Mouse (Mus musculus) heart, embryonic 16.5 days (tissue): ENCODE data around the gene Lct. TPM values are rescaled to one million over a fixed set of nuclear protein-coding genes. Genes with fewer than 3 reads are reported as not detected.

Source experiments
- ATAC-seq: fragments of 200-750 bp; cut with Nextera tagmentation; replicated peaks from 2 replicates; pipeline ENCODE4 v1.8.0; 2017; ENCODE audit warnings: moderate number of reproducible peaks; ENCODE audit not compliant: insufficient read depth, low FRiP score; ENCODE audit errors: extremely low read depth
- H3K27ac ChIP-seq: fragments of 300-500 bp; sonication (generic); 2 replicates; pipeline ENCODE4 v1.5.1; 2014; ENCODE audit warnings: mild to moderate bottlenecking, low read length, control low read depth, moderate library complexity
- H3K27me3 ChIP-seq: fragments of 300-500 bp; sonication (generic); 2 replicates; pipeline ENCODE4 v1.6.1; 2014; ENCODE audit warnings: low read length, mixed read lengths; ENCODE audit not compliant: control insufficient read depth, insufficient read depth
- H3K36me3 ChIP-seq: fragments of 300-500 bp; sonication (generic); 2 replicates; pipeline ENCODE4 v1.6.1; 2014; ENCODE audit not compliant: control insufficient read depth, insufficient read depth
- H3K4me1 ChIP-seq: fragments of 300-500 bp; sonication (generic); 2 replicates; pipeline ENCODE4 v1.6.1; 2014; ENCODE audit warnings: low read length, mixed read lengths; ENCODE audit not compliant: control insufficient read depth, insufficient read depth
- H3K4me2 ChIP-seq: fragments of 300-500 bp; sonication (generic); 2 replicates; pipeline ENCODE4 v1.6.1; 2014; ENCODE audit warnings: low read depth, mild to moderate bottlenecking, control low read depth, low read length
- H3K4me3 ChIP-seq: fragments of 300-500 bp; sonication (generic); 2 replicates; pipeline ENCODE4 v1.5.1; 2014; ENCODE audit warnings: mild to moderate bottlenecking, control low read depth, low read length
- H3K9ac ChIP-seq: fragments of 300-500 bp; sonication (generic); 2 replicates; pipeline ENCODE4 v1.6.1; 2014; ENCODE audit warnings: low read length, control low read depth
- H3K9me3 ChIP-seq: fragments of 300-500 bp; sonication (generic); replicated peaks from 2 replicates; pipeline ENCODE4 v1.6.1; 2016; ENCODE audit warnings: low read length; ENCODE audit not compliant: control insufficient read depth
- WGBS: fragments of 180-500 bp; shearing (Covaris S2); extraction: QIAGEN DNeasy Blood & Tissue Kit; methylation state at CpG from one replicate; pipeline ENCODE4 v1.1.7; 2014; 5-methylcytosine and 5-hydroxymethylcytosine counted together
- polyA plus RNA-seq: library from polyadenylated mRNA; unstranded; fragments of >200 nt; fragmentation: Nextera tagmentation; extraction: Ambion mirVana; gene quantifications from 2 replicates; pipeline ENCODE4 v1.2.1, GENCODE M21; 2015

Gene Lct
- 0.09 TPM in 1 of 2 replicates, not detected in the other for polyA plus RNA-seq

DNA sequence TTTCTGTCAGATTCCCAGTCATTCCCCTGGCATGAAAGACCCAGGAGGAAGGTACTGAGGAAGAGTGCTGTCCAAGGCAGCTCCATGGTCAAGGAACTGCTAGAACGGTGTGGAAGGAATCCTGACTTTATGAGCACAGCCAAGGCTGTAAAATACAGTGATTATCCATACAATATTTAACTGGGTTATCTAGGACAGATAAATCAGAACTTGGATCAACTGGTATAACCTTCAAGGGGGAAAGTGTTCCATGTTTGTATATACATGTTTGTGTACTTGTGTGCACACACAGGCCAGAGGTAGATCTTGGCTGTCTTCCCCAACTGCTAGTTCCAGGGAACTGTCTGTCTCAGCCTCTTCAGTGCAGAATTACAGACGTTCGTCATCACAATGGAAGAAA lies at the start of gene Lct:
Gene Lct (minus strand): TSS at position 101 of the 400 bp plus-strand sequence.
- ATAC-seq: no peak
- Histone ChIP-seq H3K9ac (no peak within 1 kb of the TSS), H3K4me1 (no peaks in the 10 kb centered on the region), H3K27me3 (no peaks in the 10 kb centered on the region), H3K9me3 (no peaks in the 10 kb centered on the region), H3K4me2 (no peak within 1 kb of the TSS), H3K27ac (no peak within 1 kb of the TSS), H3K4me3 (no peak within 1 kb of the TSS), H3K36me3 (peaks cover 29% of the 10 kb centered on the region)
- WGBS: 77% methylated on average over 3 of the region's 3 CpGs

DNA sequence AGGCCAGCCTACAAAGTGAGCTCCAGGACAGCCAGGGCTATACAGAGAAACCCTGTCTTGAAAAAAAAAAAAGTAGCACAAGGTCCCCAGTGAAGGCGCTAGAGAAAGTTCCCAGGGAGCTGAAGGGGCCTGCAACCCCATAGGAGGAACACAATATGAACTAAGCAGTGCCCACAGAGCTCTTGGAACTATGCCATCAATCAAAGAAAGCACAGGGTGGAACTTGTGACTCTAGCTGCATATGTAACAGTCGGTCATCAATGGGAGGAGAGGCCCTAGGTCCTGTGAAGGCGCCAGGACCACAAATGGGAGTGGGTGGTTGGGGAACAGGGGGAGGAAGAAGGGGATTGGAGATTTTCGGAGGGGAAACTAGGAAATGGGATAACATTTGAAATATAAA lies 48.7 kb upstream of the Lct start:
- no peak overlapping the region for H3K27ac ChIP-seq
- no peak overlapping the region for H3K4me2 ChIP-seq
- H3K9me3 ChIP-seq: no peaks in the 10 kb centered on the region
- H3K36me3 ChIP-seq: peaks cover 20% of the 10 kb centered on the region
- no peak overlapping the region for H3K4me3 ChIP-seq
- H3K4me1 ChIP-seq: no peaks in the 10 kb centered on the region
- no peaks in the 10 kb centered on the region for H3K27me3 ChIP-seq
- no peak for ATAC-seq
- H3K9ac ChIP-seq: no peak overlapping the region
- WGBS: 91% methylated on average over 4 of the region's 4 CpGs

GRCm38 (mm10) chr1:128372143-128372860 lies 44.2 kb upstream of the Lct start:
- H3K9me3 ChIP-seq: no peaks in the 10 kb centered on the region
- peaks cover 19% of the 10 kb centered on the region for H3K36me3 ChIP-seq
- no peak for ATAC-seq
- no peak overlapping the region for H3K4me2 ChIP-seq
- no peaks in the 10 kb centered on the region for H3K27me3 ChIP-seq
- no peak overlapping the region for H3K9ac ChIP-seq
- no peak overlapping the region for H3K4me3 ChIP-seq
- H3K27ac ChIP-seq: no peak overlapping the region
- WGBS: 77% methylated on average over 7 of the region's 7 CpGs
- H3K4me1 ChIP-seq: no peaks in the 10 kb centered on the region

DNA sequence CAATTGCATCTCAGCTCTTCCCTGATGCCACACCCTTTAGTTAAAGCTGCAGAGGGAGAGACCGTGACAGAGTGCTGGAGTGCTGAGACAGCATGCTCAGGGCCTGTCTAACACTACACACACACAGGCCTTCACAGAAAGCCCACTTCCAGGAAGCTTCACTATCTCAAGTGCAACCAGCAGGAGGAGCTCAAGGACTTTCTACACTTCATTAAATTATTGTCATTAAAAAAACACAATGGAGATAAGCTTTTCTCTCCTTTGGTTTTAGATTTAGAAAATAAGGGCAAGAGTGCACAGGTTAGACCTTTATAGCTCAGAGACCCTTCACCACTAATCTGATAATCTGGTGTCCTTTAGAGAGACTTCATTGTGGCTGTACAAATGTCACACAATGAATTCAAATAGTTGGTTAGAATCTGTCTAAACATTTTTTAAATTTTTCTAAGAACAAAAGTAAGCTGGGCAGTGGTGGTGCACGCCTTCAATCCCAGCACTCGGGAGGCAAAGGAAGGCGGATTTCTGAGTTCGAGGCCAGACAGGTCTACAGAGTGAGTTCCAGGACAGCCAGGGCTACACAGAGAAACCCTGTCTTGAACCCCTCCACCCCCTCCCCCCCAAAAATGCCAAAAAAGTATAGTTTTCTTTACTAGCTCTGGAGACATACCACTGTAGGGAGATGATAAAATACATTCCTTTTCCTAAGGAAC lies 40.8 kb upstream of the Lct start:
- no peak for ATAC-seq

DNA sequence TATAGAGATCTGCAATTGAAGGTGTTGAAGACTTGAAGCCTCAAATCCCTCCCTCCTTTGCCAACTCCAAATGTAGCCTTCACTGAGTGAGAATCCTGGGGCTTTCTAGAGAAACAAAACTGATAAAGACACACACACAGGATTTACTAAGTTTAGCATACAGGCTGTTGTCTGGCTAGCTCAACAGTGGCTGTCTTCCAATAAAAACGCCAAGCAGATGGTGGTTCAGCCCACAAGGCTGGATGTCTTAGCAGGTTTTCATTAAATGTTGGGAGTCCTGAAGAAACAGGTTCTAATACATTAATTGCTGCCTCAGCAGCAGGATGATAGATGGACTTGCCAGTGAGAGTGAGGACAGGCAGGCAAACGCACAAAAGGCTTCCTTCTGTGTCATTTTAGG lies 32.5 kb upstream of the Lct start:
- peak overlapping the region; percentile 26; the same call in 1 of the 2 replicates for H3K9ac ChIP-seq
- 35% methylated on average over 2 of the region's 2 CpGs for WGBS

More for the DNA sequence above, 40.8 kb upstream of the Lct start:
- Histone ChIP-seq H3K36me3 (peaks cover 24% of the 10 kb centered on the region), H3K27ac (no peak overlapping the region), H3K4me3 (no peak overlapping the region), H3K27me3 (no peaks in the 10 kb centered on the region), H3K9ac (no peak overlapping the region), H3K4me2 (no peak overlapping the region), H3K9me3 (no peaks in the 10 kb centered on the region), H3K4me1 (no peaks in the 10 kb centered on the region)
- 68% methylated on average over 5 of the region's 5 CpGs for WGBS

DNA sequence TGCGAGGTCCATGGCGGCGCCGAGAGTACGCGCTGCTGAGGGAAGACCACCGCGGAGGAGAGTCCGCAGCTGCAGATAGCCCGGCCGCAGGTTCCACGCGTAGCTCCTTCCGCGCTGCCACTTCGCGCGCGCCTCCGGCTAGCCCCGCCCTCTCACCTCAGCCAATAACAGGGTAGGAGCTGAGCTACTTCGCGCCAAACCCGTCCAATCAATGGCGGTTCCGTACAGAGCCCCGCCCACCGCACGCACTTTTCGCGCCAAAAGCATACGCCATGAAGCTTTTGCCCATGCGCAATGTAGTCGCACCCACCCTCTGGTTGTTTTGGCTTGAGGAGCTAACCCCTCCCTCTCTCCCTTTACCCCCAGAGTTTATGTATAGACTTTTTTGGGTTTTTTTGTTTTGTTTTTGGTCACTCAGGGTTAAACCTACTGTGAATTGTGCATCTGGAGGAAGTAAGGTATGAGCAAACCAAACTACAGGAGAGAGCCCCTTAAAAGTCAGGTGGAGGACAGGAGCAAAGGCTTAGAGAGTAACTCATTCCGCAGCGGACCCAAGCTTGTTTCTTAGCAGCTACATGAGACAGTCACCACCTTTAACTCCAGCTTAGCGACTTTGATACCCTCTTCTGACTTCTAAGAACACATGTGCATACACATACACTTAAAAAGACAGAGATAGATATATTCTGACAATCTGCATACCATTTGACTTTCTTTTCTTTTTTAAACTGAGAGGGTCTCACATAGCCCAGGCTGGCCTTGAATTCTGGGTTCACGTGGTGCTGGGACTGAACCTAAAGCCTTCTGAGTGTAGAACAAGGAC lies 31.6 kb upstream of the Lct start, which contains the start of gene Mcm6:
Gene Mcm6 (minus strand): TSS at position 111 of the 823 bp plus-strand sequence.
- ATAC-seq: peak; percentile 98
- H3K9ac ChIP-seq: peak within 1 kb of the TSS; percentile 87
- H3K4me2 ChIP-seq: peak within 1 kb of the TSS; percentile 76

More for the DNA sequence above, 32.5 kb upstream of the Lct start:
- H3K4me2 ChIP-seq: no peak overlapping the region
- H3K9me3 ChIP-seq: no peaks in the 10 kb centered on the region
- no peaks in the 10 kb centered on the region for H3K27me3 ChIP-seq
- H3K4me3 ChIP-seq: no peak overlapping the region
- no peak for ATAC-seq
- H3K27ac ChIP-seq: peak overlapping the region; percentile 78; the same call in 1 of the 2 replicates
- peaks cover 27% of the 10 kb centered on the region for H3K4me1 ChIP-seq
- peaks cover 27% of the 10 kb centered on the region for H3K36me3 ChIP-seq

DNA sequence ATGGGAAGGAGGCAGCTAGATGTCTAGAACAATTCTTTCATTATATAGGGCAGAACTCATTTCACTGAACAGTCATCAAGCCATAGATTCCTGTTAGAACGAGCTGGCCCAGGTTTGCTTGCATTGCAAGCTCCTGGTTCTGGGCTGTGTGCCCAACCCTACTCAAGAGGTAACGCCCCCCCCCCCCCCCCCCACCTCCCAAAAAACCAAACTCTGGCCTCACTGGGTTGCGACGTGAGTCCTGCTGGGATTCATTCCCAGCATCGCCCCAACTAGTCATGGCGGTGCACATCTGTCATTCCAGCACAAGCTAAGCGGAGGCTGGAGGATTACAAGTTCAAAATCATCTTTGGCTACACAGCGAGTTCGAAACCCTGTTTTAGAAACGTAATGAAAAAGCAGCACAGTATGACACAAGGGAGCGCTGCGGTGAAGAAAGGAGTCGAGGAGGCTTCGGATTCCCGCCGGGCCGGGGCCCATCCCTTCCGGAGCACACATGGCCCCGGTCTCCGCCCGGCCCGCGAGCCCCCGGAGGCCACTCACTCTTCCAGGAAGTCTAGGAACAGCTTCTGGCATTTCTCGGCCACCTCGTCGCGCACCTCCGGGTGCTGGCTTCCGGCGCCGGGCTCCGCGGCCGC lies 30.9 kb upstream of the Lct start:
- Histone ChIP-seq H3K9me3 (no peaks in the 10 kb centered on the region), H3K9ac (peak overlapping the region; percentile 87), H3K36me3 (peaks cover 27% of the 10 kb centered on the region), H3K4me3 (peak overlapping the region; percentile 90), H3K4me1 (peaks cover 27% of the 10 kb centered on the region), H3K27me3 (no peaks in the 10 kb centered on the region), H3K27ac (peak overlapping the region; percentile 94), H3K4me2 (peak overlapping the region; percentile 76)
- peak; percentile 73 for ATAC-seq
- under 1% methylated on average over 35 of the region's 35 CpGs for WGBS

More for the DNA sequence above, 31.6 kb upstream of the Lct start, which contains the start of gene Mcm6:
- 2% methylated on average over 38 of the region's 38 CpGs for WGBS
- H3K9me3 ChIP-seq: no peaks in the 10 kb centered on the region
- peaks cover 27% of the 10 kb centered on the region for H3K36me3 ChIP-seq
- peak within 1 kb of the TSS; percentile 90 for H3K4me3 ChIP-seq
- H3K27me3 ChIP-seq: no peaks in the 10 kb centered on the region
- peaks cover 27% of the 10 kb centered on the region for H3K4me1 ChIP-seq
- H3K27ac ChIP-seq: peak within 1 kb of the TSS; percentile 94

- no peaks in the 10 kb centered on the region for H3K9me3 ChIP-seq
- no peak for ATAC-seq
These were observed 30.2 kb upstream of the Lct start for GRCm38 (mm10) chr1:128358276-128358675.

More at GRCm38 (mm10) chr1:128358276-128358675, 30.2 kb upstream of the Lct start:
- Histone ChIP-seq H3K4me3 (peak overlapping the region; percentile 90), H3K9ac (peak overlapping the region; percentile 87), H3K36me3 (peaks cover 33% of the 10 kb centered on the region), H3K4me2 (peak overlapping the region; percentile 76), H3K27me3 (no peaks in the 10 kb centered on the region), H3K4me1 (peaks cover 27% of the 10 kb centered on the region), H3K27ac (peak overlapping the region; percentile 94)
- WGBS: 54% methylated on average over 6 of the region's 6 CpGs
